Mouse (Mus musculus) lung, postnatal 25 days (tissue): ENCODE data around the gene Ccdc81.

ENCODE experiments used
- DNase-seq: peaks from one replicate; pipeline ENCODE4 v3.0.0; 2022; ENCODE audit warnings: low spot score

The Ccdc81 gene

DNA sequence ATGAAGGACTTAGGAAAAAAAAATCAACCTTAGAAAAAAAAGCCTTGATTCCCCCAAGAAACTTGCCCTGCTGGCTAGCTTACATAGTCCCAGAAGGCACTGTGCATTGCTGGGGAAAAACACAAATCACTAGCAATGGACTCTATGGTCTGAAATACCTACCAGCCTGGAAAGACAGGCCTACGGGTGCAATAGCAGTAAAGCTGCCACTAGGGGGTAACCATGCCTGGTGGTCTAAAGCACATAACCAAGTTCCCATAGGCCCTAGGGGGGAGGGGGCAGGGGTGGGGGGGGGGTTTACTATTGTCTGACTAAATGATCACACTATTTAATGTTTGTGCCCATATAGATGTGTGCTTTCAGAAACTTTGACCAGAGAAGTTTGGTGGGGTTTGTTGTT is 38.7 kb downstream of the Ccdc81 start:
- no peak for DNase-seq

DNA sequence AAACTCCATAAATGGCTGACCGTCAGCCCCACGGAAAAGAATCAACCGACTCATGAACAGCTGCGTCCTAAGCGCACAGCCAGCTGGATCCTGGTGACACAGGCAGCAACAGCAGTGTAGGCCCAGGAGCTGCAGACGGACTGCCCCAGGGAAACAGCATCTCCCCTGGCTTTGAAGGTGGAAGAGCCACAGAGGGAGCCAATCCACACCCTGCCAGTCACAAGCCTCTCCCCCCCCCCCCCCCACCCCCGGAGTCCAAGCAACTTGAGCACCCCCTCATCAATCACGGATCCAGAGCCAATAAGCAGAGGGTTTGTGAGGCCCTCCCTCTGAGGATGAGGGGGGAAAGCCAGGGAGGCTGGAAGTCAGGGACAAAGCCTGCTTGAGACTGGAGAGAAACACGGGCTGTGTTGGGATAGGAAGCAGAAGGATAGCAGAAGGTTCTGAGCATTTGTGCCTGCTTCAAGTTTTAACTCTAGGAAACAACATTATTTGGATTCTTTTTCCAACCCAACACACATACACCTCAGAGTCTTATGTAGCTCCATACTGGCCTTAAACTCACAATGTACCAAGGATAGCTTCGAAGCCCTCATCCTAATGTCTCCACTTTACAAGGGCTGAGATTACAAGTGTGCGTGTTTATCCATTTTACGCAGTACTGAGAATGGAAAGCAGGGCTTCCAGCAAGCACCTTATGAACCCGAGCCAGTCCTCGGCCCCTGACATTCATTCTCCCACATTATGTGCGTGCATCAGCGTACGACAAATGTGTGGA is 46.8 kb downstream of the Ccdc81 start:
- no peak for DNase-seq

DNA sequence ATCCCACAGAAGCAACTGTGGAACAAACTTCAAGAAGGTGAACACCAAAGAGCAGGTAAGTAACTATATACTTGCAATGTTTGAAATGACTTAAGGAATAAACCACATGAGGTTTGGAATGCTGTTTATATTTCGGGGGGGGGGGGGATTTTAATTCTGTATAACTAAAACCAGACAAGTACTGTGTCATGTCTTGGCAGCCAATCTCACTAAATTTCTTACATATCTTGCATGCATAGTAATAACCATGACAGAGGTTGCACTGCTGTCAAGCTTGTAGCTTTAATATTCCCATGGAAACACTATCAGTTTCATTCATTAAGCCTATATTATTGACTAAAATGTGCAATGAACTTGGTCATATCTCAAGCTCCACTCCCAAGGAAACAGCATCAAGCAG is 48.2 kb downstream of the Ccdc81 start:
- DNase-seq, result no peak

DNA sequence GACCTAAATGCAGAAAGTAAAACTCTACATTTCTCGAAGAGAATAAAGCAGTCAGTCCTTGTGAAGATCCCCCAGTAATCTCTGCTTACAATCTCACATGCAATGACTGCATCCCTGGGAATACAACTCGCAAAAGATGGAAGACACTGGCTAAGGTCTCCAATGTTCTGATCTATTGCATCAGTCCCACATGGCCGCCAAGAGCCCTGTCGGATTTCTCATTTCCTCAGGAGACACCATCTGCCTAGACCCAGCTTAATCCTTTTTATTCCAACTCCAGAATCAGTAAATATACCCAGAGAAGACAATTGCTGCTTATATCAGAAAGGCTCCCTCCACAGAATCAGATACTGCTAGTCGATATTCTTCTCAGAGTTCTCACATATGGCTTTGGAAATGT is 50.3 kb downstream of the Ccdc81 start:
- no peak for DNase-seq

DNA sequence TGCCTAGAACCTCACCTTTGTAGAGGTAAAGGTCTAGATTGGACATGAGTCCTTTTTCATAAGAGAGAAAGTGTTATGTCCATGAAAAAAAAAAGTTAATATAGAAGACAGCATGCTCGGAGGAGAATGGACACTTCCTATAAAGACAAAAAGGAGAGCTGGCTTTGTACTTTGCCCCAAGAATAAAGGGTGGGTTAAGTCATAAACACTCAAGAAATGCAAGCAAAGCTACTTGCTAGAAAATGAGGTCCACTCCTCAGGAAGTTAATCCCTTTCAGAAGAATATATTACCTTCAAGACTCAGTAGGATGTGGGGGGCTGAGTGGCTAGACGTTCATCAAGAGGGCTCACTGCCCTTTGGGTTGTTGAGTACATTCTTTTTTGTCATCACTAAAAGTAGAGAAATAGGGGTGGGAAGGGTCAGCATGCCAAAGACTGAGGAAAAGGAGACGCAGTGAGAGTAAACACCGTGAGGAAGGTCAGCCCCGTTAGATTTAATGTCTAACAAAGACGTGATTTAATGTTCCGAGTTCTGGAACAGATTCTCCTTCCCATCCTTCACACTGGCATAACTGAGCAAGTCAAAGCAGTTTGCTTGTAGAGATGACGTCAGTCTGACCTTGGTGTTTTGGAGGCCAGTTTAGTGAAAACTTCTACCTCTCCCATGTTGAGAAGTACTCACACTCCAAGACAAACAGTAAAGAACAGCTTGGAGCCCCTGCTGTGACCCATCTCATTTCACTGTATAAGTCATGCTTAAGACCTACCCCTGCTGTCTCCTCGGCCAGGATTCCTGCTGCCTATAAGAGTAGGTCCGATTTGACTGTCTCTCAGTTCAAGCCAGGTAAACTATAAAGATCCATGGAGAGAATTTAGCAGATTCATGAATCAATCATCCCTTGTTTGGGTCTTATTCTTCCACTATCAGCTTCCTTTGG is 51.0 kb downstream of the Ccdc81 start:
- DNase-seq, result no peak

DNA sequence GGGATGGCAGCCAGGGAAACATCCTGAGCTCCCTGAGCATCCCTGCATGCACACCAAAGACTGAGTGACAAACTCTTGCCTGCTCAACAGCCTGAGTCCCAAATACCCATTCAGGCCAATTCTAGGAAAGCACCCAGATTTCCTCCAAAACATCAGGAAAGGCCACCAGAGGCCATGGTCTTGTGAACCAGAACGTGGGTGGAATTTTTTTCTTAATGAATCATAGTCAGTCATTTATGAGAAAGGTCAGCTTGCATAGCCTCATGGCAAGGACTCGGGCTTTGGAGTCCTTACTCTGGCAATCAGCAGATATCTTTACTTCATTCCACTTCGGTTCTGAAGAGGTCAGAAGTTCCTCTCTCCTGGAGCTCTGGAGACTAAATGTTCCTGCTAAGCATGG is 52.9 kb downstream of the Ccdc81 start:
- no peak for DNase-seq

DNA sequence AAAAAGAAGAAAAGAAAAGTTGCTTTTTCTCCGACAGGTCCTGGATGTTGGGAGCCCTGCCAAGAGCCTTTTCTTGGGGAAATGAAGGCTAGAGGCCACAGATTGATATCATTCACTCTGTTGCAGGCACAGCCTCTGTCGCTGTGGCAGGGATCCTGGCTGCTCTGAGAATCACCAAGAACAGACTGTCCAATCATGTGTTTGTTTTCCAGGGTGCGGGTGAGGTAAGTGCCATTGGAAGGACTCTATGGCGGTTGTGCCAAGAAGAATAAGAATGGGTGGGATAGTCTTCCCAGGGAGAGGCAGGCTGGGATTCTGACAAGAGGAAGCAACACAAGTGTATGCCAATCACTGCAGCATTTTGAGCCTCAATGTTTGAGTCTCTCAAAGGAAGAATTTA is 57.8 kb downstream of the Ccdc81 start:
- peak; percentile 28 for DNase-seq

DNA sequence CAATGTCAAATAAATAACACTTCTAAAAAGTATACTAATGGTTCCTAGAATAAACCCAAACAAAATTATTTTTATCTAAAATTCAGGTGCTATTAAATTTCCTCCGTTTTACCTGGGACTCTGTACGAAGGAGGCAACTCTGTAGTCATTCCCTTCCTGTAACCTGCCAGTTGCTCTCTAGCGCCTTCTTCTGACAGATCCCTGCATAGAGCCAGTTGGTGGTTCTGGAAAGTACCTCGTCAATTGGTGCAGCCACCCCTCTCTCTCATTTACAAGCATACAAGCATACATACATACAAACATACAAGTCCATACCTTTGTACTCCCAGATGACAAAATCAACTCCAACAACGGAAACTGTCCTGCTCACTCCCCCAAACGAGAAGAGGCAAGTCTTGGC is 59.9 kb downstream of the Ccdc81 start:
- peak; percentile 26 for DNase-seq

DNA sequence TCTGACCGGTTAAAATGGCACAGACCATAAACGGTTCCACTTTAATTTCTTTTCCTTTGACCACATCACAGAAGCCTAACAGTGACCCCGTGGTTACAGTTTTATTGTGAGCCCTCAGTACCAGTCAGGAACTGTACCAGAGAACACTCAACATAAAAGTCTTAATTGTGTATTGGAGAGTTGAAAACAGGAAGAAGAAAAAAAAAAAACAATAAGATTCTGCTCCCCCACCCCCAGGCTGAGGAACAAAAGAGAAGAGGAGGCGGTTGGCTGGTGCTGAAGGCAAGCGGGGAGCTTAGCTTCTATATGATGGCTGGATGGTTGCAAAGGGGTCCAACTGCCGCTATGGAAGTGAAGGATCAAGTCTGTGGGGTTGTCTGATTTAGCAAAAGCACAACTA is 60.3 kb downstream of the Ccdc81 start:
- DNase-seq, result no peak

DNA sequence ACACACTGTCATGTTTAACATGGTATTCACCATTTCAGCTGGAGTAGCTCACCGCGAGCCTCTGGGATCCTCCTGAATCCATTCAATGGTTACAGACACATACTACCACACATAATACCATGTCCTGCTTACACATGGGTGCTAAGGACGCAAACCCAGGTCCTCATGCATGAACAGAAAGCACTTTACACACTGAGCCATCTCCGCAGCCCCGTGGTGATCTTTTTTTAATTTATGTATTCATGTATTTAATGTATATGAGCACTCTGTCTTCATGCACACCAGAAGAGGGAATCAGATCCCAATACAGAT is 61.1 kb downstream of the Ccdc81 start:
- DNase-seq, result no peak

DNA sequence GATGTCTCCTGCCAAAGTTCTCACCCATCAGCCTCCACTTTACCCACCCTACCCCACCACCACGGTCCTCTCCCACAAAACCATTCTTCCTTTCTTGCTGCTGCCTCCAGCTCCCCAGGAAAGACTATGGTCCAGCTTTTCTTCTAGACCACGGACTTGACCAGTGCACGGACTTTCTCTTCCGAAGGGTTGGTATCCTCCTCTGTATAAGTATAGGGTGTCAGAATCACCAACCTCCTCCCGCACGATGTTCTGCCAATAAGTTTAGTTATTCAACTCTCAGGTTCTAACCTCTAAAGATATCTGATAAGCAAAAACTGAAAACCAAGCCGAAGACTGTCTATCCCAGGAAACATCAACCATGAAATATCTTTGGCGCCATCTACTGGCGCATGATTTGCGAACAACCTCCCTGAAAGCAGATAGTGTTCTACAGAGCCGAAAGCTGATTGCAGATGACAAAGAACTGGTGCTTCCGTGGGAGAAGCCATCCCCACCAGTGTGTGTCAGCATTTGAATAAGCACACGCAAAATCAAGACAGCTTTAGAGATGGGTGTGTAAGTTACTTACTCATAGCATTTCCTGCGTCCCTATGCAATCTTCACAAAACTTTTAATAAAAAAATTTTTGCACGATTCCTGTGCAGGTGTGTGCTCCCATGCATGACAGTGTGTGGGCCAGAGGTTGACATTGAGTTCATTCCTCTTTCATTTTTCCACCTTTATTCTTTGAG is 61.6 kb downstream of the Ccdc81 start:
- DNase-seq, result peak; percentile 87

DNA sequence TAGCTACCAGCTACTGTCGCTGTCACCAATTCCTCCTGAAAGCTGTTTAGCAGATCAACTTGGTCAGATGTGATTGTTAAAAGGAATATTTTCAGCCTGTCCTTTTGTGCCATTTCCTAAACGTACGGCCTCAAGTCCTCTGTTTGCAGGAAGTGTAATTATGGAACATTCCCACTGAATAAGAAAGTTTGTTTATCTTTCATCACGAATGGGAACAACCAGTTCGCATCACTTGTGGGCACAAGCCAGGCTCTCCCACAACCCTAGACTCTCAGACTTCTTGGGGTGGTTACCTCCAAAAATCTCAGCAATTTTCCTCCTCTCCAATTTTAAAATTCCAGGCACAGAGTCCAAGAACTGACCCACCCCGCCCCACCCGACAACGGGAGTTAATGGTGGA is 63.7 kb downstream of the Ccdc81 start:
- DNase-seq, result peak; percentile 52

DNA sequence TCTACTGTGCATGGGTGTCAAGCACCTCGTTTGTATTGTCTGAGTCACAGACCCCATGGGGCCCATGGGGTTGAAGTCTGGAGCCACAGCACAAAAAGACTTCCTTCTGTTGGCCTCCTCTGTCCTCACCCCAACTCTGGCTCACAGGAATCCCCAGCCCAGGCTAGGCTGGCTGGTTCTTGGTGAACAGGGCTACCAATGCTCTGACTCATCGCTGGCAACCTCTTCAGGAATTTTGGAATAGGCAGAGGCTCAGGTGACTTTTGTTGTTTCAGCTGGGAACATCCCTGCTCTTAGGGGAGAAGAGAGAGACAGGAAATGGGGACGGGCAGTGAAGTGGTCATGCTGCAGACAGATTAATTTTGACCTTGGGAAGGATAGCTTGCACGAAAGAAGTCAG is 65.6 kb downstream of the Ccdc81 start:
- DNase-seq, result peak; percentile 21

DNA sequence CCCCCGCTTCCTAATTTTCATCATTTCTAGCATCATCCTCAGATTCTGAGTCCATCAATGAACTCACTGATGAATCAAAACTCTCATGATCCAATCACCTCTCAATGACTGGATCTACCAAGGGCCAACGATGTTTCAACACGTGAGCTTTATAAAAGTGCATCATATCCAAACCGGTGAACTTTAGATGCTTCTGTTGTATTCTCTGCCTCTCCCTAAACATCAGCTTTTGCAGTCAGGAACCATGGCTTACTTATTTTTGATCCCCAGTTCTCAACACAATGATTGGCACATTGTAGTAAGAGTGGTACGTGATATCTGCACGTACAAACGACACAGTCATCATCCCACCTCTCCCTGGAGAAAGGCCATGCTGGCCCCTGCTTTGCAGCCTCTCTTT is 66.8 kb downstream of the Ccdc81 start:
- DNase-seq, result no peak

DNA sequence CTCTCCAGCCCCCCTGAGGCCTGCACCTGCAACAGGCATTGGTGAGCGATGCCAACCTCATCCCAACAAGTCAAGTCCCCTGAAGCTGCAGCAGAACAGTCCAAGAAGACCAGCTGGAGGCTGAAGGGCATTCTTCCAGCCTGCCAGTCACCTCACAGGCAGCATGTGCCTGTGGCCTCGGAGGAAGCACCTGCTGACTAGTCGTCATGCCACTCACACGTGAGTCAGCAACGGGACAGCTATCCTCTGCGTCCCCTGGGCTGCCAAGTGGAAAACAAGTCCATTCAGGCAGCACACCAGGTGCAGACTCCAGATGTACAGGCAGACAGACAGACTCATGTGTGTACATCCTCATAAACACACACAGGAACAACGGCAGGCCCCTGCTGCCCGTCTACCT is 67.9 kb downstream of the Ccdc81 start:
- DNase-seq, result no peak

DNA sequence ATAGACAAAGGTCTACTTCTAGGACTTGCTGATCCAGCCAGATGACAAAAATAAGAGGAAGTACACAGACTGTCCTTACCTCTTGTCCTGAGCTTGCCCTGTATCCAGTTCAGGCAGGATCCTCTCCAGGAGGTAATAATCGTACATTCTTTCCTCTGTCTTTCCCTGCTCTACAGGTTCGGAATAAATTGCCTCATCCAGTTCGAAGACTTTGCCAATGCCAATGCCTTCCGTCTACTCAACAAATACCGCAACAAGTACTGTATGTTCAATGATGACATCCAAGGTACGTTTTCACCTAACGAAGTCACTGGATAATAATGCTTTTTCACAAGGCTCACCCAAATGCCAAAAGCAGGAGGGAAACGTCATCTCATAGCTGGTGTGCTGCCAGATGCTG is 69.9 kb downstream of the Ccdc81 start:
- no peak for DNase-seq

DNA sequence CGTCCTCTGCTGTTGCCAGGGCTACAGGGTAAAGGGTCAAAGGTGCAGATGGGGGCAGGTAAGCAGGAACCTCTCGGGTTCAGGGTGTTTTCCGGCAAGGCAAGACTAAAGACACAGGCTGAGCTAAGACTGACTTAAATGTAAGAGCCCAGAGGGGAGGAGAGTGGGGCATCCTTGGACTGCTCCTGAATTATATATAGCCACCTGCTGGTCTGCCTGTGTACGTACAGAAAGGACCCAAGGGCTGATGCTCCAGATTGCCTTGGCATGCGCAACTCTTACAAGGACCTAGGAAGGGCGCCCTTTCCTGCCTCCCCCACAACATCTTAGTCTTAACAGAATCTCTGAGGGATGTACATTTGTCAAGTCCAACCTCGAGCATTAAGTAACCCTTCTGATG is 74.2 kb downstream of the Ccdc81 start:
- DNase-seq, result peak; percentile 61

DNA sequence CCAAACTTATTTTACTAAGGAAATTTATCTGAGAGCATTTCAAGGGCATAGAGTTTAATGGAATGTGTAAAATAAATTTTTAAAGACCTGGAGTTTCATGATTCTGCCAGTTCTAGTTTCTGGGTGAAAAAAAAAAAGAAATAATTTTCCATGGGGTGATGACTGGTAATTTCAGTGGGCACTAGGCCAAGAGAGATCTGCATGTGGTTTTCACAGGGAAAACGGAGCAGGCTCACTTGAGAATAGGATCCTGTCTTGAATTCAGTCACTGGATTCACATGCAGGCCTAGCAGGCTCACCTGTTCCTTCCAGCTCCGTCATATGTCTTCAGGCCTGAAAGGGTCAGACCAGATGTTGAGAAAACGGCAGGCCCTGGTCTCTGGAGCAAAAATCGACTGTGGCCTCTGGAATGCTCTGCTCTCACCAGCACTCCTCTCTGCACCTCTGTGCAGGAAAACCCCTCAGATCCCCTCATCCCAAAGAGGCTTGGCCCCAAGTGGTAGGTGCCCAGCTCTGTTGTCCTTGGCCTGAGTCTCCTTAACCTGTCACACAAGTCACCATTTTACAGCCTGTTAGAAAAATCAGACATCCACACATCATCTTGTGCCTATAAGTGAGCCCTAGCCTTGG is 74.9 kb downstream of the Ccdc81 start:
- DNase-seq, result no peak
